Mouse (Mus musculus): Measurements from ENCODE around the gene Banp. TPM values are rescaled to one million over a fixed set of nuclear protein-coding genes. Genes with fewer than 3 reads are reported as not detected.

Banp gene
- 49.1 and 65.9 TPM in 2 replicates for polyA plus RNA-seq (2016; fragmentation: Nextera tagmentation; extraction: Ambion mirVana)

- Histone ChIP-seq H3K4me3 (replicated peaks) (peak within 1 kb of the TSS; percentile 90), H3K4me1 (peaks cover 51% of the 10 kb centered on the region), H3K4me2 (peak within 1 kb of the TSS; percentile 95), H3K36me3 (replicated peaks) (peaks cover 10% of the 10 kb centered on the region), H3K9ac (peak within 1 kb of the TSS; percentile 99), H3K9me3 (no peaks in the 10 kb centered on the region), H3K27ac (peak within 1 kb of the TSS; percentile 96), H3K27me3 (no peaks in the 10 kb centered on the region)
- ATAC-seq (ENCODE audit: low FRiP score), result no peak
- WGBS, result 67% methylated on average over 6 of the region's 6 CpGs
Observed at GRCm38 (mm10) chr8:121949222-121949800, at the start of gene Banp. Banp (plus strand) TSS chr8:121949750.

- no peak overlapping the region for H3K9ac ChIP-seq
- no peaks in the 10 kb centered on the region for H3K36me3 ChIP-seq (replicated peaks)
- H3K4me1 ChIP-seq, result peaks cover 66% of the 10 kb centered on the region
- H3K4me3 ChIP-seq (replicated peaks), result no peak overlapping the region
- ATAC-seq (ENCODE audit: low FRiP score), result no peak
- no peaks in the 10 kb centered on the region for H3K27me3 ChIP-seq
- WGBS, result 73% methylated on average over 8 of the region's 8 CpGs
- no peak overlapping the region for H3K27ac ChIP-seq
- no peaks in the 10 kb centered on the region for H3K9me3 ChIP-seq
- no peak overlapping the region for H3K4me2 ChIP-seq
Observed at GRCm38 (mm10) chr8:121901498-121902236, 47.9 kb upstream of the Banp start.

GRCm38 (mm10) chr8:121903977-121904376 is 45.6 kb upstream of the Banp start:
- H3K9ac ChIP-seq, result no peak overlapping the region
- peaks cover 51% of the 10 kb centered on the region for H3K4me1 ChIP-seq
- 71% methylated on average over 6 of the region's 6 CpGs for WGBS
- no peak overlapping the region for H3K4me3 ChIP-seq (replicated peaks)
- peaks cover 9% of the 10 kb centered on the region for H3K27me3 ChIP-seq
- H3K4me2 ChIP-seq, result no peak overlapping the region
- no peaks in the 10 kb centered on the region for H3K36me3 ChIP-seq (replicated peaks)
- no peak for ATAC-seq (ENCODE audit: low FRiP score)
- H3K27ac ChIP-seq, result no peak overlapping the region
- H3K9me3 ChIP-seq, result no peaks in the 10 kb centered on the region

- 82% methylated on average over 9 of the region's 9 CpGs for WGBS
- peak overlapping the region; percentile 84 for H3K4me2 ChIP-seq
- H3K4me1 ChIP-seq, result peaks cover 47% of the 10 kb centered on the region
- H3K4me3 ChIP-seq (replicated peaks), result peak overlapping the region; percentile 13; the same call in 1 of the 2 replicates
- no peak overlapping the region for H3K9ac ChIP-seq
- no peak for ATAC-seq (ENCODE audit: low FRiP score)
- H3K36me3 ChIP-seq (replicated peaks), result no peaks in the 10 kb centered on the region
- H3K27me3 ChIP-seq, result peaks cover 13% of the 10 kb centered on the region
- H3K9me3 ChIP-seq, result no peaks in the 10 kb centered on the region
- no peak overlapping the region for H3K27ac ChIP-seq
Observed at GRCm38 (mm10) chr8:121904999-121905398, 44.6 kb upstream of the Banp start.

GRCm38 (mm10) chr8:121905420-121905819 is 44.1 kb upstream of the Banp start:
- Histone ChIP-seq H3K4me1 (peaks cover 47% of the 10 kb centered on the region), H3K4me3 (replicated peaks) (peak overlapping the region; percentile 73), H3K9ac (no peak overlapping the region), H3K9me3 (no peaks in the 10 kb centered on the region), H3K36me3 (replicated peaks) (no peaks in the 10 kb centered on the region), H3K4me2 (peak overlapping the region; percentile 84), H3K27ac (no peak overlapping the region), H3K27me3 (peaks cover 13% of the 10 kb centered on the region)
- WGBS, result 64% methylated on average over 1 of the region's 1 CpGs
- no peak for ATAC-seq (ENCODE audit: low FRiP score)

- Histone ChIP-seq H3K4me2 (peak overlapping the region; percentile 84), H3K9me3 (no peaks in the 10 kb centered on the region), H3K27me3 (peaks cover 13% of the 10 kb centered on the region), H3K4me3 (replicated peaks) (peak overlapping the region; percentile 73), H3K27ac (no peak overlapping the region), H3K4me1 (peaks cover 47% of the 10 kb centered on the region), H3K36me3 (replicated peaks) (no peaks in the 10 kb centered on the region), H3K9ac (peak overlapping the region; percentile 70)
- no peak for ATAC-seq (ENCODE audit: low FRiP score)
- 34% methylated on average over 5 of the region's 5 CpGs for WGBS
Observed at GRCm38 (mm10) chr8:121905864-121906263, 43.7 kb upstream of the Banp start.

- Histone ChIP-seq H3K4me1 (peaks cover 42% of the 10 kb centered on the region), H3K4me3 (replicated peaks) (peak overlapping the region; percentile 73), H3K27ac (peak overlapping the region; percentile 42; the same call in 1 of the 2 replicates), H3K9ac (peak overlapping the region; percentile 70), H3K9me3 (no peaks in the 10 kb centered on the region), H3K4me2 (peak overlapping the region; percentile 84), H3K27me3 (peaks cover 13% of the 10 kb centered on the region), H3K36me3 (replicated peaks) (no peaks in the 10 kb centered on the region)
- WGBS, result under 1% methylated on average over 64 of the region's 72 CpGs
- peak; percentile 59 for ATAC-seq (ENCODE audit: low FRiP score)
Observed at GRCm38 (mm10) chr8:121906542-121907512, 42.7 kb upstream of the Banp start.

- under 1% methylated on average over 54 of the region's 61 CpGs for WGBS
- Histone ChIP-seq H3K36me3 (replicated peaks) (no peaks in the 10 kb centered on the region), H3K4me1 (peaks cover 39% of the 10 kb centered on the region), H3K27ac (peak within 1 kb of the TSS; percentile 42; the same call in 1 of the 2 replicates), H3K27me3 (peaks cover 13% of the 10 kb centered on the region), H3K9ac (peak within 1 kb of the TSS; percentile 70), H3K9me3 (no peaks in the 10 kb centered on the region), H3K4me2 (peak within 1 kb of the TSS; percentile 84), H3K4me3 (replicated peaks) (peak within 1 kb of the TSS; percentile 73)
- peak; percentile 93 for ATAC-seq (ENCODE audit: low FRiP score)
Observed at GRCm38 (mm10) chr8:121907587-121908248, 41.8 kb upstream of the Banp start, which contains the start of gene Slc7a5. Slc7a5 (minus strand) TSS chr8:121907694.

- H3K9ac ChIP-seq, result no peak overlapping the region
- ATAC-seq (ENCODE audit: low FRiP score), result no peak
- no peak overlapping the region for H3K4me3 ChIP-seq (replicated peaks)
- H3K27ac ChIP-seq, result no peak overlapping the region
- peak overlapping the region; percentile 84 for H3K4me2 ChIP-seq
- 65% methylated on average over 8 of the region's 8 CpGs for WGBS
- H3K4me1 ChIP-seq, result peaks cover 39% of the 10 kb centered on the region
- no peaks in the 10 kb centered on the region for H3K9me3 ChIP-seq
- H3K36me3 ChIP-seq (replicated peaks), result no peaks in the 10 kb centered on the region
- H3K27me3 ChIP-seq, result peaks cover 13% of the 10 kb centered on the region
Observed at GRCm38 (mm10) chr8:121908378-121909147, 41.0 kb upstream of the Banp start.

- H3K9me3 ChIP-seq, result no peaks in the 10 kb centered on the region
- no peak overlapping the region for H3K4me3 ChIP-seq (replicated peaks)
- H3K9ac ChIP-seq, result no peak overlapping the region
- ATAC-seq (ENCODE audit: low FRiP score), result no peak
- no peak overlapping the region for H3K4me2 ChIP-seq
- WGBS, result 70% methylated on average over 8 of the region's 8 CpGs
- H3K36me3 ChIP-seq (replicated peaks), result no peaks in the 10 kb centered on the region
- H3K27ac ChIP-seq, result no peak overlapping the region
- H3K27me3 ChIP-seq, result peaks cover 13% of the 10 kb centered on the region
- H3K4me1 ChIP-seq, result peaks cover 35% of the 10 kb centered on the region
Observed at GRCm38 (mm10) chr8:121909148-121909541, 40.4 kb upstream of the Banp start.

GRCm38 (mm10) chr8:121909663-121910062 is 39.9 kb upstream of the Banp start:
- no peak overlapping the region for H3K9ac ChIP-seq
- no peaks in the 10 kb centered on the region for H3K36me3 ChIP-seq (replicated peaks)
- no peaks in the 10 kb centered on the region for H3K9me3 ChIP-seq
- no peak overlapping the region for H3K4me2 ChIP-seq
- H3K4me3 ChIP-seq (replicated peaks), result no peak overlapping the region
- peaks cover 15% of the 10 kb centered on the region for H3K27me3 ChIP-seq
- peaks cover 31% of the 10 kb centered on the region for H3K4me1 ChIP-seq
- WGBS, result 5% methylated on average over 6 of the region's 6 CpGs
- ATAC-seq (ENCODE audit: low FRiP score), result no peak
- H3K27ac ChIP-seq, result no peak overlapping the region

Measured in forebrain, embryonic 12.5 days (tissue).